Mouse (Mus musculus) macrophage (primary cell): ENCODE measurements around the gene Fmn2. TPM values are rescaled to one million over a fixed set of nuclear protein-coding genes. Genes with fewer than 3 reads are reported as not detected.

Experiments
- H3K27ac ChIP-seq: fragments of 350-480 bp; formaldehyde crosslinking; 2 replicates; pipeline ENCODE4 v1.9.0; 2021
- H3K36me3 ChIP-seq: fragments of 350-480 bp; formaldehyde crosslinking; 2 replicates; pipeline ENCODE4 v1.9.0; 2021; ENCODE audit errors: inconsistent target
- H3K4me3 ChIP-seq: fragments of 350-480 bp; formaldehyde crosslinking; 2 replicates; pipeline ENCODE4 v1.9.0; 2021; ENCODE audit errors: inconsistent target
- H3K79me2 ChIP-seq: fragments of 350-480 bp; formaldehyde crosslinking; 2 replicates; pipeline ENCODE4 v1.9.0; 2021; ENCODE audit errors: inconsistent target
- WGBS: methylation state at CpG from one replicate; pipeline ENCODE4 v1.1.7; 2026; ENCODE audit warnings: inconsistent platforms; ENCODE audit not compliant: missing documents; 5-methylcytosine and 5-hydroxymethylcytosine counted together
- polyA plus RNA-seq: library from polyadenylated mRNA; stranded (reverse); fragments of 250-400 nt; gene quantifications from 3 replicates; pipeline ENCODE4 v1.2.4, GENCODE M21; 2018; ENCODE audit warnings: inconsistent platforms

The Fmn2 gene
- polyA plus RNA-seq, 1 experiment from 2014 or later: not detected

GRCm38 (mm10) chr1:174523512-174523828, 21.8 kb downstream of the Fmn2 start:
- 60% methylated on average over 1 of the region's 1 CpGs for WGBS
- no peak overlapping the region for H3K4me3 ChIP-seq
- H3K27ac ChIP-seq: no peak overlapping the region
- no peaks in the 10 kb centered on the region for H3K79me2 ChIP-seq
- no peaks in the 10 kb centered on the region for H3K36me3 ChIP-seq

GRCm38 (mm10) chr1:174536742-174537453, 35.3 kb downstream of the Fmn2 start:
- WGBS: 84% methylated on average over 11 of the region's 11 CpGs

GRCm38 (mm10) chr1:174537491-174537890, 35.9 kb downstream of the Fmn2 start:
- WGBS: 96% methylated on average over 3 of the region's 3 CpGs
- no peaks in the 10 kb centered on the region for H3K79me2 ChIP-seq
- no peaks in the 10 kb centered on the region for H3K36me3 ChIP-seq
- H3K4me3 ChIP-seq: no peak overlapping the region
- no peak overlapping the region for H3K27ac ChIP-seq

More at GRCm38 (mm10) chr1:174536742-174537453, 35.3 kb downstream of the Fmn2 start:
- Histone ChIP-seq H3K27ac (no peak overlapping the region), H3K36me3 (no peaks in the 10 kb centered on the region), H3K79me2 (no peaks in the 10 kb centered on the region), H3K4me3 (no peak overlapping the region)

DNA sequence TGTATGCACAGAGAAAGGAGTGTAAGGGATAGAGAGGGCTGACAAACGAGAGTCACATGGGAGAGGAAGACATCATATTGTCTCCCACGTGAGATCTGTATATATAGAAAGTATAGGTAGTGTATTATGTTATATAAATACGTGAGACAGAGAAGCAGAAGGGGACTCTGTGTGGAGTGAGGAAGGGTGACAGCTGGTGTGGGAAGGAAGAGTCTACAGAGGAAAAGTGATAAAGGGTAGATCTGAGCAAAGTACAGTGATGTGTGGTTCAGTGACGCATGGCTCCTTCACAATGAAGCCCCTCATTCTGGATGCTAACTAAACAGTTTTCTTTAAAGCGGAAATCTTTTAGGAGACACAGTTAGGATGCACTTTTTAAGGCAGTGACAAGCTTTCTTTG, 46.7 kb downstream of the Fmn2 start:
- Histone ChIP-seq H3K4me3 (no peak overlapping the region), H3K79me2 (no peaks in the 10 kb centered on the region), H3K36me3 (no peaks in the 10 kb centered on the region), H3K27ac (no peak overlapping the region)
- WGBS: 89% methylated on average over 5 of the region's 5 CpGs

DNA sequence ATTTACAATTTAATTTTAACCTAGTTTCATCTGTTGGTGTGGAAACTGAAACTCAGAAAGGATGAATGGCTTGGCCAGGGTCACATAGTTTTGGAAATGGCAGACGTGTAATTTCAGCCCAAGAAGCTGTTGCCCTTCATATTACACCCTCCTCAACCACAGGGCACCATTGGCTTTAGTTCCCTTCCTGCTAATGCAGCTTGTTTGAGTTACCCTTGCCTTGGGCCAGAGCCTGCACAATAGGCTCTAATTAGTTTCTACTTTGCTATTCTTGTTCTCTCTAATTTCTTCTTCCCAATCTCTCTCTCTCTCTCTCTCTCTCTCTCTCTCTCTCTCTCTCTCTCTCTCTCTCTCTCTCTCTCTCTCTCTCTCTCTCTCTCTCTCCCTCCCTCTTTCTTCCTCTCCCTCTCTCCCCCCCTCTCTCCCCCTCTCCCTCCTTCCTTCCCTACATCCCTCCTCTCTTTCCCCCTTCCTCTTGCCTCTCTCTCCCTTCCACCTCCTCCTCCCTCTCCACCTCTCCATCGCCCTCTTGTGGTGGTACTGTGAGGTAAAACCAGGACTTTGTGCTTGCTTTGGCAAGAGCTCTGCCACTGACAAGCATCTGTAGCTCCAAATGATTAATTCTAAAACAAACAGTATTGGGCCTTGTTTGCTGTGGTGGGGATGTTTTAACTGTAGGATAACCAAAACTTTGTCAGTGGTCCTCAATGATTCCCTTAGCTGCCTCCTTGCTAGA, 51.8 kb downstream of the Fmn2 start:
- WGBS: 27% methylated on average over 2 of the region's 2 CpGs
- no peaks in the 10 kb centered on the region for H3K79me2 ChIP-seq
- H3K4me3 ChIP-seq: no peak overlapping the region
- H3K36me3 ChIP-seq: no peaks in the 10 kb centered on the region
- H3K27ac ChIP-seq: no peak overlapping the region

- no peaks in the 10 kb centered on the region for H3K79me2 ChIP-seq
- no peak overlapping the region for H3K27ac ChIP-seq
- 86% methylated on average over 3 of the region's 3 CpGs for WGBS
- H3K36me3 ChIP-seq: no peaks in the 10 kb centered on the region
- H3K4me3 ChIP-seq: no peak overlapping the region
Measured at GRCm38 (mm10) chr1:174555412-174555811, 53.8 kb downstream of the Fmn2 start.

- Histone ChIP-seq H3K36me3 (no peaks in the 10 kb centered on the region), H3K4me3 (no peak overlapping the region)
- WGBS: 86% methylated on average over 4 of the region's 4 CpGs
Measured at GRCm38 (mm10) chr1:174557211-174557610, 55.6 kb downstream of the Fmn2 start.

GRCm38 (mm10) chr1:174557841-174558240, 56.2 kb downstream of the Fmn2 start:
- Histone ChIP-seq H3K27ac (no peak overlapping the region), H3K79me2 (no peaks in the 10 kb centered on the region), H3K4me3 (no peak overlapping the region), H3K36me3 (no peaks in the 10 kb centered on the region)
- 38% methylated on average over 3 of the region's 3 CpGs for WGBS

More at GRCm38 (mm10) chr1:174557211-174557610, 55.6 kb downstream of the Fmn2 start:
- no peak overlapping the region for H3K27ac ChIP-seq
- H3K79me2 ChIP-seq: no peaks in the 10 kb centered on the region

- 97% methylated on average over 2 of the region's 2 CpGs for WGBS
Measured at GRCm38 (mm10) chr1:174558488-174558887, 56.9 kb downstream of the Fmn2 start.

DNA sequence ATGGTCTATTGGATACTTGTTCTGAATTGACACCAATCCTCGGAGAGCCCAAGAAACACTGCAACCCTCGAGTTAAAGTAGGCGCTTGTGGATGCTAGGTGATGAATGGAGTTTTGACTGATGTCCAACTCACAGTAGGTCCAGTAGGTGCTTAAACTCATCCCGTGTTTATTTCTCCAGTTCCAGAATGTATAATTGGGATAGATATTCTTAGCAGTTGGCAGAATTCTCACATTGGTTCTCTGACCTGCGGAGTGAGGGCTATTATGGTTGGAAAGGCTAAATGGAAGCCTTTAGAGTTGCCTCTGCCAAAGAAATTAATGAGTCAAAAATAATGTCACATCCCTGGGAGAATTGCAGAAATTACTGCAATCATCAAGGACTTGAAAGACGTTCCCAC, 62.9 kb downstream of the Fmn2 start:
- 84% methylated on average over 6 of the region's 6 CpGs for whole genome bisulfite sequencing
- Histone ChIP-seq H3K79me2 (no peaks in the 10 kb centered on the region), H3K36me3 (no peaks in the 10 kb centered on the region), H3K4me3 (no peak overlapping the region), H3K27ac (no peak overlapping the region)

More at GRCm38 (mm10) chr1:174558488-174558887, 56.9 kb downstream of the Fmn2 start:
- Histone ChIP-seq H3K79me2 (no peaks in the 10 kb centered on the region), H3K4me3 (no peak overlapping the region), H3K36me3 (no peaks in the 10 kb centered on the region), H3K27ac (no peak overlapping the region)

DNA sequence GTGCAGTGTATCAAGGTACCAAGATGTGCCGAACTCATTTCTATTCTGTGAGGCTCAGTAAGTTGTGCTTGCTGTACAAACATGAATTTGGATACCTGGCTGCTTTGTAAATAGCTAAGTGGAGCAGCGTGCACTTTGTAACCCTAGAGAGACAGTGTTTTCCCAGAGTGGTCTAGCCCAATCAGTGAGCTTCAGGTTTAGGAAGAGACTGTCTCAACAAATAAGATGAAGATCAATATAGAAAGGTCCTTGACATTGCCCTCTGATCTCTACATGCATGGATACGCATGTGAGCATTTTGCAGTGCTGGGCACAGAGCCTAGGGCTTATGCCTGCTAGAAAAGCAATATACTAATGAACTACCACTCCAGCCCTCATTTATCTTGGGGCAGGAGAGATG, 67.0 kb downstream of the Fmn2 start:
- no peak overlapping the region for H3K4me3 ChIP-seq
- H3K27ac ChIP-seq: no peak overlapping the region
- no peaks in the 10 kb centered on the region for H3K79me2 ChIP-seq
- H3K36me3 ChIP-seq: no peaks in the 10 kb centered on the region
- 95% methylated on average over 3 of the region's 3 CpGs for WGBS

- WGBS: 83% methylated on average over 5 of the region's 5 CpGs
- H3K36me3 ChIP-seq: no peaks in the 10 kb centered on the region
- H3K4me3 ChIP-seq: no peak overlapping the region
- H3K27ac ChIP-seq: no peak overlapping the region
- no peaks in the 10 kb centered on the region for H3K79me2 ChIP-seq
Measured at GRCm38 (mm10) chr1:174592420-174592980, 90.9 kb downstream of the Fmn2 start.

- H3K4me3 ChIP-seq: no peak overlapping the region
- no peak overlapping the region for H3K27ac ChIP-seq
- WGBS: 5% methylated on average over 4 of the region's 4 CpGs
- no peaks in the 10 kb centered on the region for H3K36me3 ChIP-seq
- no peaks in the 10 kb centered on the region for H3K79me2 ChIP-seq
Measured at GRCm38 (mm10) chr1:174594989-174595388, 93.4 kb downstream of the Fmn2 start.

- Histone ChIP-seq H3K36me3 (no peaks in the 10 kb centered on the region), H3K4me3 (no peak overlapping the region), H3K79me2 (no peaks in the 10 kb centered on the region), H3K27ac (no peak overlapping the region)
- WGBS: 89% methylated on average over 3 of the region's 3 CpGs
Measured at GRCm38 (mm10) chr1:174597495-174597894, 95.9 kb downstream of the Fmn2 start.

- H3K79me2 ChIP-seq: no peaks in the 10 kb centered on the region
- H3K36me3 ChIP-seq: no peaks in the 10 kb centered on the region
- no peak overlapping the region for H3K4me3 ChIP-seq
- 87% methylated on average over 6 of the region's 6 CpGs for WGBS
- H3K27ac ChIP-seq: no peak overlapping the region
Measured at GRCm38 (mm10) chr1:174598226-174598625, 96.6 kb downstream of the Fmn2 start.
